Comparison of ENCODE assay signal across 8 mouse cellular contexts in genomic region chrX:101486487-101487152, GRCm38 (mm10). TPM values are rescaled to one million over a fixed set of nuclear protein-coding genes. Genes with fewer than 3 reads are reported as not detected.
DNase-seq lines count a peak whose midpoint lies in the region; ATAC-seq lines count a peak whose summit lies in the region.

No protein-coding gene starts in this region.

- peak; percentile 38 for DNase-seq in T-cell, adult 2 months (ENCODE audit: low spot score)
- DNase-seq in cerebellum, postnatal 14 days, result peak; percentile 70 to 73
- peak; percentile 20 to 32 for DNase-seq in frontal cortex, postnatal 10 days (ENCODE audit: low spot score in 2 of 2)
- peak; percentile 14 for DNase-seq in hindlimb bud, embryonic 11.5 days (ENCODE audit: extremely low spot score, low read depth, low spot score)
- peak; percentile 19 to 28 for DNase-seq in left cerebral cortex, adult 18-20 months (ENCODE audit: low spot score in 2 of 2)
- DNase-seq in right cerebral cortex, postnatal 10 days (ENCODE audit: low spot score in 2 of 2), result peak; percentile 64 to 66
- DNase-seq in urinary bladder, postnatal 14 days (ENCODE audit: low spot score), result peak; percentile 38

- ATAC-seq in megakaryocyte progenitor cell, adult 5-6 weeks (replicated peaks; ENCODE audit: poor library complexity), result peak; percentile 85

RNA-seq across cellular contexts. Expression of gene Itgb1bp2, which starts 37.7 kb away (rescaled TPM):
- total RNA-seq in left cerebral cortex, adult 18-20 months (2021), result 1 to 10 TPM in 1 of 2 experiments, under 1 TPM in 1; 0.47 to 1.1 TPM
- 0.88 and 1.9 TPM in 2 replicates for total RNA-seq in megakaryocyte progenitor cell, adult 5-6 weeks (2015)
- total RNA-seq in megakaryocyte progenitor cell, adult 5-6 weeks (2017), result 0.12 TPM in 1 of 2 replicates, not detected in the other

RNA-seq across cellular contexts. Expression of gene Taf1, which starts 45.9 kb away (rescaled TPM):
- total RNA-seq in left cerebral cortex, adult 18-20 months (2021), result 10 to 100 TPM; 48.8 to 49.9 TPM
- total RNA-seq in megakaryocyte progenitor cell, adult 5-6 weeks (2015), result 43.6 and 45.3 TPM in 2 replicates
- 49.3 and 87.1 TPM in 2 replicates for total RNA-seq in megakaryocyte progenitor cell, adult 5-6 weeks (2017)

RNA-seq across cellular contexts. Expression of gene Nono, which starts 57.5 kb away (rescaled TPM):
- 100 to 1,000 TPM; 113 to 121 TPM for total RNA-seq in left cerebral cortex, adult 18-20 months (2021)
- total RNA-seq in megakaryocyte progenitor cell, adult 5-6 weeks (2015), result 244 and 248 TPM in 2 replicates
- total RNA-seq in megakaryocyte progenitor cell, adult 5-6 weeks (2017), result 452 and 507 TPM in 2 replicates

Comparison
In these comparisons a context has a peak if more than half of its experiments do, and no peak if none do; other contexts are left out.
1. Peak in every context shown above with its lines: DNase-seq and ATAC-seq.
2. DNase-seq: peak in every context shown above with its lines; median percentile 72 in cerebellum, postnatal 14 days; 65 in right cerebral cortex, postnatal 10 days; 38 in T-cell, adult 2 months; 38 in urinary bladder, postnatal 14 days; 26 in frontal cortex, postnatal 10 days; 24 in left cerebral cortex, adult 18-20 months; 14 in hindlimb bud, embryonic 11.5 days.